Mouse (Mus musculus): ENCODE results near the gene Snx13. TPM values are rescaled to one million over a fixed set of nuclear protein-coding genes. Genes with fewer than 3 reads are reported as not detected.

Snx13 gene
- total and polyA plus RNA-seq, 2 experiments from 2014 or later: 25.4 to 30.4 TPM

GRCm38 (mm10) chr12:35046310-35046998 lies 532 bp upstream of the Snx13 start:
- ATAC-seq (peak; percentile 62; the same call in 1 of the 2 replicates), DNase-seq (no peak)
- TF ChIP-seq CTCF (IDR thresholded peaks at IDR 0.05; ENCODE audit: low read depth): no peak
- Histone ChIP-seq H3K27me3 (ENCODE audit: insufficient read depth, low read length) (no peaks in the 10 kb centered on the region), H3K27ac (ENCODE audit: low read depth, low read length) (peak overlapping the region; percentile 98), H3K9me3 (ENCODE audit: low read length) (no peaks in the 10 kb centered on the region), H3K4me2 (ENCODE audit: low read depth) (peak overlapping the region; percentile 94), H3K4me3 (ENCODE audit: low read depth, low read length) (peak overlapping the region; percentile 94), H3K36me3 (ENCODE audit: insufficient read depth) (no peaks in the 10 kb centered on the region), H3K9ac (peak overlapping the region; percentile 94), H3K4me1 (ENCODE audit: insufficient read depth) (peaks cover 7% of the 10 kb centered on the region; the same call in 1 of the 2 replicates)
- under 1% methylated on average over 36 of the region's 36 CpGs for WGBS

GRCm38 (mm10) chr12:35047320-35048225 lies 587 bp downstream of the Snx13 start:
- DNase-seq (peak; percentile 23), ATAC-seq (peak; percentile 74)
- no peaks in the 10 kb centered on the region for H3K36me3 ChIP-seq (ENCODE audit: insufficient read depth)
- H3K27me3 ChIP-seq (ENCODE audit: insufficient read depth, low read length): no peaks in the 10 kb centered on the region
- H3K27ac ChIP-seq (ENCODE audit: low read depth, low read length): peak overlapping the region; percentile 98
- peaks cover 7% of the 10 kb centered on the region; the same call in 1 of the 2 replicates for H3K4me1 ChIP-seq (ENCODE audit: insufficient read depth)
- peak overlapping the region; percentile 94 for H3K9ac ChIP-seq
- peak overlapping the region; percentile 94 for H3K4me3 ChIP-seq (ENCODE audit: low read depth, low read length)
- H3K9me3 ChIP-seq (ENCODE audit: low read length): no peaks in the 10 kb centered on the region
- peak overlapping the region; percentile 94 for H3K4me2 ChIP-seq (ENCODE audit: low read depth)
- 4% methylated on average over 52 of the region's 65 CpGs for WGBS
- peak; percentile 35; the same call in 1 of the 2 replicates for TF ChIP-seq CTCF (IDR thresholded peaks at IDR 0.05; ENCODE audit: low read depth)

GRCm38 (mm10) chr12:35048891-35049290 lies 1.9 kb downstream of the Snx13 start:
- no peak for TF ChIP-seq CTCF (IDR thresholded peaks at IDR 0.05; ENCODE audit: low read depth)
- Histone ChIP-seq H3K36me3 (ENCODE audit: insufficient read depth) (no peaks in the 10 kb centered on the region), H3K4me3 (ENCODE audit: low read depth, low read length) (no peak overlapping the region), H3K27ac (ENCODE audit: low read depth, low read length) (no peak overlapping the region), H3K9ac (no peak overlapping the region), H3K27me3 (ENCODE audit: insufficient read depth, low read length) (no peaks in the 10 kb centered on the region), H3K4me1 (ENCODE audit: insufficient read depth) (peaks cover 7% of the 10 kb centered on the region; the same call in 1 of the 2 replicates), H3K9me3 (ENCODE audit: low read length) (no peaks in the 10 kb centered on the region), H3K4me2 (ENCODE audit: low read depth) (no peak overlapping the region)
- DNase-seq (no peak), ATAC-seq (no peak)
- 92% methylated on average over 3 of the region's 3 CpGs for WGBS

GRCm38 (mm10) chr12:35050501-35050900 lies 3.5 kb downstream of the Snx13 start:
- Histone ChIP-seq H3K9me3 (ENCODE audit: low read length) (no peaks in the 10 kb centered on the region), H3K27ac (ENCODE audit: low read depth, low read length) (no peak overlapping the region), H3K4me1 (ENCODE audit: insufficient read depth) (peaks cover 7% of the 10 kb centered on the region; the same call in 1 of the 2 replicates), H3K27me3 (ENCODE audit: insufficient read depth, low read length) (no peaks in the 10 kb centered on the region), H3K36me3 (ENCODE audit: insufficient read depth) (no peaks in the 10 kb centered on the region), H3K4me3 (ENCODE audit: low read depth, low read length) (no peak overlapping the region), H3K4me2 (ENCODE audit: low read depth) (no peak overlapping the region), H3K9ac (no peak overlapping the region)
- no peak for TF ChIP-seq CTCF (IDR thresholded peaks at IDR 0.05; ENCODE audit: low read depth)
- WGBS: 56% methylated on average over 3 of the region's 3 CpGs
- no peak for DNase-seq
- ATAC-seq: no peak

DNA sequence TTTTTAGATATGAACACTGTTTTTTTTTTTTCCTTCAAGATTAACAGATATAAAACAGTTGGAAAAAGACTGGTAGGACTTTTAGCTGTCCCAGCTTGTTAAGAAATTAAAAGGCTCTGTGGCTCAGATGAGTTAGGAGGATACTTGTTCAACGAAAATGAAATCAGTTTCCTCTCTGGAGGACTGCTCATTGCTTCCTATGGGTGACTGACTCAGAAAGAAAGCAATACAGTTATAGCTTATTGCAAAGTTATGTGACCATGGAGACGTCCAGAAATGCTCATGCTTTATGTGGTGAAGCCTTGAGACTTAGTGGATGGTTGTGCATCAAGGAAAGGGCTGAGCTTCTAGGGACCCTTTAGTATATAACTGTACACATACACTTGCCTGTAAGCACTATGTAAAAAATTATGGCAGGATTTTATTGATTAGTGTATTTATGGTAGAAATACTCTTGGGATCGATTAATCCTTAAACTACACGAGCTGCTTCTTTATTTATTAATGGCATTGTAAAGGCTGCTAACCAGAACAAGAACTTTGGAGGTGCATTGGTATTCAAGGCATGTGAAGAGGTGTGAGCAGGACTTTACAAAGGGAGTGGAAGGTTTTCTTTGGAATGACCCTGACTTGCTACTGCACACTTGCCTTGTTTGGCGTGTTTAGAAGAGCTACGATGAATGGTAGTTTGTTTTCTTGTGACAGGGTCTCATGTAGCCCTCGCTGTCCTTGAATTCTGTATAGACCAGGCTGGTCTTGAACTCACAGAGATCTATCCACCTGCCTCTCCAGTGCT lies 4.2 kb downstream of the Snx13 start:
- no peaks in the 10 kb centered on the region for H3K27me3 ChIP-seq (ENCODE audit: insufficient read depth, low read length)
- ATAC-seq (no peak), DNase-seq (no peak)
- no peak overlapping the region for H3K4me2 ChIP-seq (ENCODE audit: low read depth)
- no peak overlapping the region for H3K27ac ChIP-seq (ENCODE audit: low read depth, low read length)
- H3K9me3 ChIP-seq (ENCODE audit: low read length): no peaks in the 10 kb centered on the region
- H3K36me3 ChIP-seq (ENCODE audit: insufficient read depth): no peaks in the 10 kb centered on the region
- TF ChIP-seq CTCF (IDR thresholded peaks at IDR 0.05; ENCODE audit: low read depth): no peak
- H3K9ac ChIP-seq: no peak overlapping the region
- no peak overlapping the region for H3K4me3 ChIP-seq (ENCODE audit: low read depth, low read length)
- peaks cover 7% of the 10 kb centered on the region; the same call in 1 of the 2 replicates for H3K4me1 ChIP-seq (ENCODE audit: insufficient read depth)
- WGBS: 59% methylated on average over 7 of the region's 7 CpGs

DNA sequence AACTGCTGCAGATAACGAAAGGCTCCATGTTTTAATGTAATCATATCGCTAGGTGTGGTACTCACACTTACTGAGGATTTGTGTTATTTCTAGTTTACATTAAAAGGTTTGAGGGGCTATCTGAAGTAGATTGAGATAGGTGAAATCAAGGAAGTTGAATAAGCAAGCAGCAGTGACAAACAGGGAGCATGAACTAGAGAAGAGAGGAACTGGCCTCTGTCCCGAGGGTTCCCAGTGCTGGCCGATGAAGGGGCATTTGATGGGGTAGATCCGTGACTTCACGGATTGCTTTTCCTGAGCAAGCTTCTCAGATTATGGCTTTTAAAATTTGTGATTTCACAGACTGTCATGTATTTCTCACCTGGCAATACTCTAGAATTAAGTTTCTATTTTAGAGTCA lies 7.4 kb downstream of the Snx13 start:
- no peaks in the 10 kb centered on the region for H3K9me3 ChIP-seq (ENCODE audit: low read length)
- no peaks in the 10 kb centered on the region for H3K36me3 ChIP-seq (ENCODE audit: insufficient read depth)
- H3K27ac ChIP-seq (ENCODE audit: low read depth, low read length): no peak overlapping the region
- no peaks in the 10 kb centered on the region for H3K27me3 ChIP-seq (ENCODE audit: insufficient read depth, low read length)
- H3K4me3 ChIP-seq (ENCODE audit: low read depth, low read length): no peak overlapping the region
- H3K9ac ChIP-seq: no peak overlapping the region
- DNase-seq: no peak
- no peak for TF ChIP-seq CTCF (IDR thresholded peaks at IDR 0.05; ENCODE audit: low read depth)
- H3K4me2 ChIP-seq (ENCODE audit: low read depth): no peak overlapping the region
- ATAC-seq: no peak
- 92% methylated on average over 6 of the region's 6 CpGs for WGBS
- no peaks in the 10 kb centered on the region for H3K4me1 ChIP-seq (ENCODE audit: insufficient read depth)

All from forebrain, postnatal 0 days (tissue).